Mouse (Mus musculus) midbrain, embryonic 16.5 days (tissue): ENCODE data around the gene Ppme1. TPM values are rescaled to one million over a fixed set of nuclear protein-coding genes. Genes with fewer than 3 reads are reported as not detected.

Source experiments
- polyA plus RNA-seq: library from polyadenylated mRNA; unstranded; fragments of >200 nt; fragmentation: Nextera tagmentation; extraction: Ambion mirVana; gene quantifications from 2 replicates; pipeline ENCODE4 v1.2.1, GENCODE M21; 2015

Gene Ppme1
- polyA plus RNA-seq, 1 experiment from 2014 or later = 160 TPM

Other genes with a start within 250 kb of the Ppme1 start
- 15.4 and 18.2 TPM in 2 replicates for gene Lipt2, start 213.0 kb downstream of the Ppme1 start, polyA plus RNA-seq
- 0.56 and 0.79 TPM in 2 replicates for gene Kcne3, start 195.8 kb downstream of the Ppme1 start, polyA plus RNA-seq
- gene Pgm2l1, start 144.9 kb downstream of the Ppme1 start, polyA plus RNA-seq = 36.5 and 39.4 TPM in 2 replicates
- gene P4ha3, start 86.8 kb downstream of the Ppme1 start, polyA plus RNA-seq = 6.3 and 6.9 TPM in 2 replicates
- gene C2cd3, start 74 bp downstream of the Ppme1 start, polyA plus RNA-seq = 16.7 and 19.5 TPM in 2 replicates
- not detected in 2 replicates for gene Ucp3, start 100.7 kb upstream of the Ppme1 start, polyA plus RNA-seq
- 59.5 and 69.5 TPM in 2 replicates for gene Ucp2, start 121.0 kb upstream of the Ppme1 start, polyA plus RNA-seq
- 3.9 and 4.4 TPM in 2 replicates for gene Dnajb13, start 142.7 kb upstream of the Ppme1 start, polyA plus RNA-seq
- 15.7 and 17.2 TPM in 2 replicates for gene Coa4, start 164.8 kb upstream of the Ppme1 start, polyA plus RNA-seq
- gene Rab6a, start 235.1 kb upstream of the Ppme1 start, polyA plus RNA-seq = 286 and 294 TPM in 2 replicates
- 89.4 and 94.0 TPM in 2 replicates for gene Mrpl48, start 236.0 kb upstream of the Ppme1 start, polyA plus RNA-seq